Mouse (Mus musculus) ES-CJ7 (cell line): ENCODE results near the gene Spg21.

Experiments used
- DNase-seq: peaks from one replicate; pipeline ENCODE4 v3.0.0; 2011; ENCODE audit warnings: low read depth, low spot score

The Spg21 gene

DNA sequence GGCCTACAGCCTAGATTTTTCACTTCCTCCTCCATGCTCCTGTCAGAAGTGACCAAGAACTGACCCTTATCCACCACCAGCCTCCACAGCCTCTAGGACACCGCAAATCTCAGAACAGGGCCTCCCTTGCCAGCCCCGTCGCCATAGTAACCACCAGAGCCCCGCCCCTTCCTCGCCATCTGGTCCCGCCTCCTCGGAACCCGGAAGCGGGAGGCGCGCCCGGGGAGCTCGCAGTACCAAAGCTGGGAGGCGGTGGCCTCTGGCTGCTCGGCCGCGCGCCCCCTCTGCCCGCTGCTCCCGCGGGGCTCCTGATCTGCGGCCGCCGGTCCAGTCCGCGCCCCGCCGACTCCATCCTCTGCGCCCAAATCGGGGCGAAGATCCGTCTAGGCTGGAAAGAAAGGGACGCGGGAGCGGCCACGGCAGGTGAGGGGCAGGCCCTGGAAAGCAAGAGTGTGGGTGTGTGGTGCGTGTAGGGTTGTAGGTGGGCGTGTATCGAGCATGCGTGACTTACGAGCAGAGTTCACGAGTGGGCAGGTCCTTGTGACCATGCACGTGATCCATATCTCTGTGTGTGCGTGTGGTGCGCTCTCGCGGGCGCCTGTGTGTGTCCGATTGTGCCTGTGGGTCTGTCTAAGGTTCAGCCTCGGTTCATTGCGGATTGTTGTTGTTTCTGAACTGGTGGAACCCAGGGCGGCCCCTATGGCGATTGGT lies at the start of gene Spg21:
Gene Spg21, plus strand, starts transcription at position 216 of the 711 bp plus-strand sequence.
- peak; percentile 90 for DNase-seq

DNA sequence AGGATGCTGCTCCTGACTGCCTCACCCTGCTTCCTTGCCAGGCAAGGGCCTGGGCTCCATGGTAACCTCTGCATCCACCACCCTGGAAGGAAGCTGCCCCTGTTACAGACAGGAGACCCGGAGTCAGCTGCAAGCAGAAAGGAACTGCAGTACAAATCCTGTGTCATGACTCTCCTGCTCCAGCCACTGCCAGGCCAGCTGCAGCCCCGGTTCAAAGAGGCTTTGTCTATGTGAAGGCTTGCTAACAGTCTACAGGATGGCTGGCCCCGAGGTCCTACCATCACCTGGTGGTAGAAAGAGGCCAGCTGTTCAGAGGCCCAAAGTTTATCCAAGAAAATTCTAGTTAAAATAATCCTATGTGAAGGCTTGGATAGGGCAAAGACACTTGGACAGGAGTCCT lies 49.4 kb upstream of the Spg21 start:
- no peak for DNase-seq

DNA sequence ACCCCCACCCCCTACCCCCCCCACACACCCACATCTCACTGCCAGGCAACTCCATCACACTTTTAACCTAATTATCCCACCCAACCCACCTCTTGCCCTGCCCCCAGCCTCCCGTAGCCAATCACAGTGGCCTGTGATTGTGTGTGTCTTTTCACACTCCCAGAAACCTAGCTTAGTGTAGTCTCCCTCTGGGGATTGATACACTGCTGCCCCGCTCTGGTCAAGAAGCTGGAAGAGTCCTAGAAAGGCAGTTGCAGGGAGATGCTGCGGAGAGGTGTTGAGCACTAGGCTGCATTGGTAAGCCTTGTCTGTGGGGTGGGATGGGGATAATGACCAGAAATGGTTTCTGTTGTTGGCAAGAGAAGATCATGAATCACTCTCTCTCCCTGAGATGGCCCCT lies 43.0 kb upstream of the Spg21 start:
- no peak for DNase-seq

DNA sequence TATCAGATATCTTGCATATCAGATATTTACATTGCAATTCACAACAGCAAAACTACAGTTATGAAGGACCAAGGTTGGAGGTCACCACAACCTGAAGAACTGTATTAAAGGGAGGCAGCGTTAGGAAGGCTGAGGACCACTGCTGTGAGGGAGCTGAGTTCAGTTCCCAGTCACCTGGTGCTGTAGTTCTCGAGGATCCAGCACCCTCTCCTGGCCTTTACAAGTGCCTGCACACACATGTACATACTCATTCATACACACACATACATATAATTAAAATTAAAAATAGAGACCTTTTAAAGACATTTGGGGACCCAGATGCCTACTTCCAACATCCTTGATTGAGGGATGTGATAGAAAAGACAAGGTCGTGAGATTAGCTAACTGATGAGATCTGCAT lies 41.1 kb upstream of the Spg21 start:
- no peak for DNase-seq

DNA sequence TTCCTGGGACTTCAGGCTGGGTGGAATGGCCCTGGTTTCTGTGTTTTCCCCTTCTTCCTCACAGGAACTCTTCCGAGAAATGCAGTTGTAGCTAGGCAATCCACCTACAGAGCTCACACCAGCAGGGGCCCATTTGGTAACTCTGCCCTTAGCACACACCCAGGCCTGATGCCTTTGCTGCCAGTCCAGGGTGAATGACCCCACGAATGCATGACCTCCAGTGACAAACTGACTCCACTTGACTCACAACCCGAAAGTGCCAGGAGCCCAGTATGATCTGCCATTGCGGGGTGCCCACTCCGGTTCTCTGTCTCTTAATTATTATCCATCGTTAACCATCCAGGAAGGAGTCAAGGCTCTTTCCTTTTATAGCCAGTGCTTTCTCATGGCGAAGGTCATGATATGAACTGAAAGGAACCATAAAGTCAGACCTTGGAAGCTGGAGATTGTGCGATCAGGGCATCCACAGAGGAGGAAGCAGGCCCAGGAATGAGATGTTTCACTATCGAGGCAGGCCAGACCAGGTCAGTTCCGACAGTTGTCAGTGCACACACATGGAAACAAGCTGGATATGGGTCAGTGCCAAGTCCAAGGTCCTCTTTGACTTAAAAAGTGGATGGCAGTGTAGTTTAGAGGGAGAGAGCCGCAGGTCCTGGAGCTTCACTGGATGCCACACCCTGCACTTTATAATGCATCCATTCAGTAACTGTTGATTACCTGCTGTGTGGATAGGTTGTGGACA lies 37.8 kb upstream of the Spg21 start, which contains the start of gene Slc51b:
Gene Slc51b, minus strand, starts transcription at position 196 of the 742 bp plus-strand sequence.
- DNase-seq: no peak

DNA sequence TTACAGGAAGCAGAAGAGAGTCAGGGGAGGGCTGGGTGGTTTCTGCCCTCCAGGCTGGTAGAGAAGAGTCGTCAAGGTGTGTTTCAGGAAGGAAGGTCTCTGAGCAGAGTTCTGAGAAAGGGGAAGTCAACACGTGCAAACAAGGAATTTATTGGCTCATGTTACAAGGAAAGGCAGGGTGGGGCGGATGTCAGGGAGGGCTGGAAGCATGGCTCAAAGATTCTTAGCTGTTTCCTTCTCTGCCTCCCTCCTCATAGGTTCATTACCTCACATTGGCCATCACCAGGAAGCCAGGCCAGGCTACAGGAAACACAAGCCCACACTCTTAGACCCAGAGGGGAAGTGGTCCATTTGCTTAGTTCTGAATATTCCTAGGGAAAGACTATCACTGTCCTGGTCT lies 36.4 kb upstream of the Spg21 start:
- no peak for DNase-seq

DNA sequence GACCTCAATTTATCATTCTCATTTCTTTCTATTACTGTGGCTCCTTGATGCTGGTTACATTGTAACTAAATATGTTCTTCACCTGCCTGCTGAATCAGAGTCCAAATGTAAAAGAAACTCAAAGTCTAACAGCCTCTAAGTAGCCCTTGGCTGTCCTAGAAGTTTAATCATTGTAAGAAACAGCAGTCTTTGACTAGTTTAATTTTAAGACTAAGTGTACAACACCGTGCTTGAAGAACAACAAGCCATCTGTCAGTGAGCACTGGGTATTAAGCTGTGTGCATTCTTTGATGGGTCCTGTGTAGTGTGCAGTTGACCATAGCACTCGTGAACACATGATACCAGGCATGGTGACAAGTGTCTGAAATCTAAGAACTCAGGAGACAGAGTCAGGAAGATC lies 33.2 kb upstream of the Spg21 start:
- no peak for DNase-seq

DNA sequence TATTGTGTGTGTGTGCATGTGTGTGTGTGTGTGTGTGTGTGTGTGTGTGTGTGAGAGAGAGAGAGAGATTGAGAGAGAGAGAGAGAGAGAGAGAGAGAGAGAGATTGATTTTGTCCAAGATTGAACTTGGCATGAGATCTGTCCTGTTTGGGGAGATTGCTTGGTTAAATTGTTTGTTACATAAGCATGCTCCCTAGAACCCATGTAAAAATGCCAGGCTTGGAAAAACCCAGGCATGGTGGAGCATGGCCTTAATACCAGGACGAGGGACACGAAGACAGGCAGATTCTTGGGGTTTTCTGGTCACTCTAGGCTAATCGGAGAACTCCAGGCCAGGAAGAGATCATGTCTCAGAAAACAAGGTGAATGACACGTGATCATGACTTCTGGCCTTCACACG lies 32.7 kb upstream of the Spg21 start:
- no peak for DNase-seq

DNA sequence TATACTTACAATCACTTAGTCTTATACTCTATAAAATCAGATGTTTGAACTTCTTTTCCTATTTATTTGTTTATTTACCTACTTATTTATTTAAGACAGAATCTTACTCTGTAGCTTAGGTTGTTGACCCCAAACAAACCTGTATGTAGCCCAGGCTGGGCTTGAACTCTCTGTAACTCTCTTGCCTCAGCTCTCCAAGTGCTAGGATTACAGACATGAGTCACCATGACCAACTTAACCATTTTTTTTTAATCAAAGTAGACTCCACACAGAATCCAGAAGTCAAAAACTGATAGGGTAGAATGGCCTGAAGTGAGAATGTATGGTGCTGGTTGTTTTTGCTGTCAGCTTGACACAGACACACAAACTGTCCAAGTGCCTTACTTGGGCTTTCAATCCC lies 30.3 kb upstream of the Spg21 start:
- no peak for DNase-seq

DNA sequence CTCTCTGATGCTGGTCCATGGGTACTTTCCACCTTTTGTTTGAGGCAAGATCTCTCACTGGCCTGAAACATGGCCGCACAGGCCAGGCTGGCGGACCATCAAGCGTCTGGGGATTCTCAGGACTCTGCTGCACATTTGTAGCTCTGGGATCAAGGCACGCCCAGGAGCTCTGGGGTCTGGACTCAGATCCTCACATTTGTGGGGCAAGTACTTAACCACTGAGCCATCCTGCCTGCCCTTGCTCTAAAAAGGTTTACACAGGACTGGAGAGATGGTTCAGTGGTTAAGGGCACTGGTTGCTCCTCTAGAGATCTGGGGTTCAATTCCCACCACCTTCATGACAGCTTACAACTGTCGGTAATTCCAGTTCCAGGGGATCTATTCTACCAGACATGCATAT lies 29.8 kb upstream of the Spg21 start:
- DNase-seq: peak; percentile 14

DNA sequence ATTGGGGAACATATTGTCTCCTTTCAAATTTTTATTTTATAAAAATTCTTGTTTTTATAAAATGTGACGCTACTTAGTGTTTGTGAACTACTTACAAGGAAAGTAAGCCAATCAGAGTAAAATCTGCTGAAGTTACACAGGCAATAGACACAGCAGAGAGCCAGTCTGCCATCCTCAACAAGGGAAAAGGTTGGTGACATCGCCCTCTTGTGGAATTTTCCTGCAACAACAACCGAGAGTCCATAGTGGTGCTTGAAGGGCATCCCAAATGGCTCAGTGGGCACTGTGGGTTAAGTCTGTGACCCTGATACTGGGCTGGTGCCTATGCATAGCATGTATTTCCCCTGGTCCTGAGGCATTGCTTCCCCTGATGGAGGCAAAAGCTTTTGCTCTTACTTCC lies 28.5 kb upstream of the Spg21 start:
- peak; percentile 77 for DNase-seq

DNA sequence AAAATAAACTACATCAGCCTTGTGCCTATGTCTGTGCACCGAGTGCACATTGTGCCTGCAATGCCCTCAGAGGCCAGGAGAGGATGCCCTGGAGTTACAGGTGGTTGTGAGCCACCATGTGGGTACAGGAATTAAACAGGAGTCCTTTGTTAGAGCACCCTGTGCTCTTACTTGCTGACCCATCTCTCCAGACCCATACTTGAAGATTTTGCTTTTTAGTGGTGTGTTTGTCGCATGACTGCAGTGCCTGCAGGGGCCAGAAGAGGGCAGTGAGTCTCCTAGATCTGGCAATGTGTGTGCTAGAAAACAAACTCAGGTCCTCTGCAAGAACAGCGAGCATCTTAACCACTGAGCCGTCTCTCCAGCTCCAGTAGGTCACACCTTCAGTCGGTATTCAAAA lies 26.6 kb upstream of the Spg21 start:
- peak; percentile 89 for DNase-seq

DNA sequence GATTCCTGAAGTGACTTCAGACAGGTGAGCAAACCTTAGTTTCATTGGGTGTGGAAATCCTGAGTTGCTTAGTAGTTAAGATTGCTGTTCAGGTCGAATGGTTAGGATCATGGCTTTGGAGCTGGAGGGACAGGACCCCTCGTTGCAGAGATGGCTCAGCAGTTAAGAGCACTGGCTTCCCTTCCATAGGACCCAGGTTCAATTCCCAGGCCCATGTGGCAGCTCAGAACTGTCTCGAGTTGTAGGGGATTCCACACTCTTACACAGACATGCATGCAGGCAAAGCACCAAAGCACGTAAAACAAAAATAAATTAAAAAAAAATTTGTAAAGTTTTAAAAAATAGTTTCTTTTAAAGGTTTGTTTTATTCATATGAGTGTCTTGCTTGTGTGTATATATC lies 25.5 kb upstream of the Spg21 start:
- DNase-seq: no peak

DNA sequence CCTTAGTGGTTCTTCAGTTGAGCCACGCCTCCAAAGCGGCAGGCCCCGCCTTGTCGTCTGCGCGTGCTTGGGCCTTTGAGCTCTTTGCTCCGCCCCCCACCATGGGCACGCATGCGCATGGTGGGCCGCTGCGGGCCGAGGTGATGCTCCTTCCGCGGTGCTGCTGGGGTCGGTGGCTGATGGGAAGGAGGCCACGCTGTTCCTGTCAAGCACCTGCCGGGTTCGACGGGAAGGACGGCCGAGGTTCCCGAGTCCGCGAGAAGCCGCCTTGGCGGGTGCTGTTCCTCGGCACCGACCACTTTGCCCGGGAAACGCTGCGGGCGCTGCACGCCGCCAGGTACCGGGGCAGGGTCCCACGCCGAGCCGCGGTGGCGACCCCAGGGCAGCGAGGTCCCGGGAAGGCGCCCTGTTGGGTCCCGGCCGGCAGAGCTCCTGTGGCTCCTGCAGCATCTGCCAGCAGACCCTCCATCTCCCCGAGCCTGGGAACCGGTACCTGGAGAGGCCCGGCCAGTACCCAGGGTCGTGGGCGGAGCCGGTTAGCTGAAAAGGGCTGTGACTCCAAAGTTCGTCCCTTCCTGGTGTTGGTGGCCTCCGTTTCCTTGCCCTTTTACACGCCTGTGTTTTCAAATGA lies 25.0 kb upstream of the Spg21 start, which contains the start of gene Mtfmt:
Gene Mtfmt, plus strand, starts transcription at position 112 of the 631 bp plus-strand sequence.
- peak; percentile 95 for DNase-seq

DNA sequence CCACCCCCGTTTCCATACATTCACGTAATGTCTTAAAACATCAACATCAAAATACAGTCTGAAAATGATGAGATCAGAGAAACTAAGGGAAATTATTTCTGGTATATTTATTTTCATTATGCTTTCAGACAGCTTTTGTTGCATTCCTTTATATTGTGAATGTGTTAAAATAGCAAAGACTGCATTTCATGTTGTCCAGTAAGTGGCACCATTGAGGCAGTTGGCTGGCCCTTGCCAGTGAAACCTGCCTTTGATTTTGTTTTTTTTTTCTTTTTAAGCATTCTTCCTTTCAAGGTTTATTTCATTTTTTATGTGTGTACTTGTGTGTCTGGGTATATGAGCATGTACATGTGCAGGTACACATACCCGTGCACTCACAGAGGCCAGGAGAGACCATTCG lies 16.1 kb upstream of the Spg21 start:
- DNase-seq: no peak

DNA sequence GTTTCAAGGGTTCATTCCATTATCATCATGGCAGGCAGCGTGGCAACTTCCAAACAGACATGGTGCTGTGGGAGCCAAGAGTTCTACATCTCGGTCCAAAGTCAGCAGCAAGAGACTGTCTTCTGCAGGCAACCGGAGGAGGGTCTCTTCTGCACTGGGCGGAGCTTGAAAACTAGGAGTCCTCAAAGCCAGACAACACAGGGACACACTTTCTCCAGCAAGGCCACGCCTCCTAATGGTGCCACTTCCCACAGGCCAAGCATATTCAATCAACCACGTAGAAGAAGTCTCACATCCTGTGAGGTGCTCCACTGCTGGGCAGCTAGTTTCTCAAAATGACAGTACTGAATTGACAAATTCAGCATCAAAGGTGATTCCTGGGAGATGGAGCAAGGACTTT lies 12.8 kb upstream of the Spg21 start:
- DNase-seq: peak; percentile 34

DNA sequence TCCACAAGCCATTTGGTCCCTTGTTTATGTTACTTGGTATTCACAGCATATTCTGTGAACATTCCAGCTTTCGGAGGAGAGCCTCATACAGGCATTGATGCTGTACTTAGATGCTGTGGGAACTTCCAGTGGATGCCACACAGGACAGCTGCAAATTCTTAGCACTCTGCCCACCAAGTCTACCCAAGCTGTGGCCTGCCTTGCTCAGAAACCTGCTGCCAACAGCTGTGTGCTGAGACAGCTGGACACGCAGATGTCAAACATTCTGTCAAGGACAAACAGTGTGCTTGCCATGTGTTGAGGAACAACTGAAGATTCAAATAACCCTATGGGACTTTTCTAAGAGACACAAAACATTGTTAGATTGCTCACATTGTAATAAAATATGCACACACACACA lies 1.8 kb upstream of the Spg21 start:
- DNase-seq: no peak

DNA sequence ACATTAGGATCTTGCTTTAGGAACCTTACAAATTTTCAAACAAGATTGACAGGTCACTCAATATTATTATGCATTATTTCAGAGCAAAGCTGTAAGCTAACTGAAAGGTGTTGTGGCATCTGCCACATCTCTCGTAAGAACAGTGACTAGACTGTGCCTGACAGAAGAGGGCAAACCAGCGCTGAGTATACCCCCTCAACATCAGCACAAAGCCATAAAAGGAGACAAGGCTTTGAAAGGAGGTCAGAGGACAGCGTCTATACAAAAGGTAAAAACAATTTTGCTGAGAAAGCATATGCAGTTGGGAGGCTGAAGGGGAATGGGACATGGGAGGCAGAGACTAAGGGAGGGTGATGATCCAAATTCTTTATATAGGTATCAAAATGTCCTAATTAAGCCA lies 549 bp upstream of the Spg21 start:
- no peak for DNase-seq

DNA sequence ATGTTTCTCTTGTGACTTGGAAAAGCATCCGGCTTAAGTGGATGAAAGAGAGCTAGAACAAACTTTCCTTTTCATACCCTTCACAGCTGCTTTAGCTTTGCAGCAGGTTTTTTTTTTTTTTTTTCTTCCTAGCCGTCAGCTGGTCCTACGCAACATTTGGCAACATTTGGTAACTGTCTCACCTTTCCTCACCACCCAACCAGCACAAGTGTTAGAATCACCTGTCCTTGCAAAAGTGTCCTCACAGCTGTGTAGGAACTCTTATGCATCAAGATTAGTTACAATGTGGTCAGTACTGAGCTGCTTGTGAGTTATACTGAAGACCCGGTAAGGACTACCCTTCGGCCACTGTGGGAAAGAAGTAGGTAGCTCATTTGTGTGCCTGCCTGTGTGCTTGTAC lies 1.8 kb downstream of the Spg21 start:
- no peak for DNase-seq

DNA sequence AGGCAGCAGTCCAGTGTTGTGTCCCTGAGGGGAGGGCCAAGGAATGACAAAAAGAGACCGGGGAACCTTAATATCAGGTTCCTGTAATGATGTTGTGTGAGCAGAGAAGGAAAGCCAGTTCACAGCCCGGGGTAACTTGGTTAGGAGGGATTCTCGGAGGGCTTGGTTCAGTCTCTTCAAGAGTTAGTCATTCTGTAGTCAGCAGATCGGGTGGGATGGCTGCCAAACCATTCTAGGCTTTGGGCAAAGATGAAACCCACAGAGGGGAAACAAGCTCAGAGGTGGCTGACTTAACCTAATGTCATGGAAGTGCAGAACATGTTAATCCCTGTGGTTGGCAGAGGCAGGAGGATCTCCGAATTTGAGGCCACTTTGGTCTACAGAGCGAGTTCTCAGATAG lies 3.4 kb downstream of the Spg21 start:
- no peak for DNase-seq

DNA sequence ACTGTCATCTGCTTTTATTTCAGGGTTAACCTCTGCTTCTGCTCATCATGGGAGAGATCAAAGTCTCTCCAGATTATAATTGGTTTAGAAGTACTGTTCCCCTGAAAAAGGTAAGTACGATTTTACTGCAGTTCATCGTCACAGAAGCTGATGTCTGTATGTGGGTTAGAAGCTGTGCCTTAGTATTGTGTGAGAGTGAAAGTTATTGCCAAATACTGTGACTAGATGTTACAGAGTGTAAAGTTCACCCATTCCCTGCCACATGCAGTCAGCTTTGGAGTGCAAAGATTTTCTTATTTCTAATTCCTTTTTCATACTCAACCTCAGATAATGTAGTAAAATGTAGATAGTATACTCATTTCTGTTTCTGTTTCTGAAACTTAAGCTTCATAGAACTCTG lies 4.5 kb downstream of the Spg21 start:
- no peak for DNase-seq

DNA sequence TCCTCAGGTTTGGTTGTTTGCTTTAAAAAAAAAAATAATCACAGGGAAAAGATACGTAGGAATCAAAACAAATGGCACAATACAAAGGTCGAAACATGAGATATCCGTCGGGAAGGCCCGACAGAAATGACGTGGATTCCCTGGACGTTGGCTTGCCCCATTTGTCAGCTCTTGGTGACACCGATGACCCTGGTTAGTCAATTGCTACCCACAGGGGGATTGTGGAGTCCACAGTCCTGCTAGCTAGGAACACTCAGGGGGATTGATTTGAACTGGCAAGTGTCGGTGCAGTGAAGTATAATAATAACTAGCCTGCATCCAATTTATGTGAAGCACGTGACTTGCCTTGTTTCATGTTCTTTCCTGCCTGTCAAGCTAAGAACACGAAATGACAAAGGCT lies 6.9 kb downstream of the Spg21 start:
- no peak for DNase-seq

DNA sequence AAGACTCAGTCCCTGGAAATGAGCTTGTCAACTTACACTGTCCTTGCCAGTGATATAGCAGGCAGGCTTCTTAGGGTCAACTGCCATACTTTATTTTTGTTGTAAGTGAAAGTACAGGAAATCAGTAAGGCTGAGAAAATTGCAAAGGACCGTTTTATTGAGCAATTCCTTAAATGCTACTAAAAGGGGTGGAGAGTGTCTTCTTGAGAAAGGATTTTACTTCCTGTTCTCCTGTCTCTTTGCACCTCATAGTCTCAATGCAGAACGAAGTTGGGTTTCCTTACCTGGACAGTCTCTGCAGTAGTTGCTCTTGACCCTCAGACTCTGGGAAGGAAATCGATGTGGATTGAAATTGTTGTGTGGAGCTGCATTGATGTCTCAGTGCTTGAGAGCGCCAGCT lies 12.0 kb downstream of the Spg21 start:
- DNase-seq: no peak
